Mouse (Mus musculus): ENCODE measurements around the gene Spns3.
"Not testable (repeated sequence)": the region's sequence is repeated elsewhere in the genome, so short reads cannot be mapped to it uniquely, and the experiment has no call there.

Gene Spns3

GRCm38 (mm10) chr11:72556953-72557352 is 6.6 kb upstream of the Spns3 start:
- no peak for DNase-seq

- no peak for DNase-seq
Measured at GRCm38 (mm10) chr11:72556470-72556869, 6.2 kb upstream of the Spns3 start.

DNA sequence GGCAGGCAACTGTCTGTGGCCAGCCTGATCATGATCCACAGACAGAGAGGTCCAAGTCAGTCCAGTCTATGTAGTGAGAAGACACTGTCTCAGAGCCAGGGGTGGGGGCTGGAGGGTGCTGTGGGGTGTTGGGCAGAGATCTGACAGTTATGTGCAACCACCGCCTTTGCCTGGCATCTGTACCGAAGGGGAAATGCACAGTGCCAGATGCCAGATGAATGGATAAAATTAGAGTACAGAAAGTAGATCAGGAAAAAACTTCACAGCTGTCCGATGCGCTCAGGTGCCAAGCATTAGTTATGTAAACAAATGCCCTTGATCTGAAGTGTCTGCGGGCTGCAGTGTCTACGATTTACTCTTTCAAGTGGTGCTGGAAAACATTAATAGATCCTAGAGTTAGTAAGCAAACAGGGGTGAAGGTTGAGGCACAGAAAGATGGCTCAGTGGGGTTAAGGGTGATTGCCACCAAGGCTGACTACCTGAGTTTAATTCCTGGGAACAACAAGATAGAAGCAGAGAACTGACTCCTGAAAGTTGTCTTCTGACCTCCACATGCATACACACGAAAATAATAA is 1.3 kb upstream of the Spns3 start:
- no peak for DNase-seq

DNA sequence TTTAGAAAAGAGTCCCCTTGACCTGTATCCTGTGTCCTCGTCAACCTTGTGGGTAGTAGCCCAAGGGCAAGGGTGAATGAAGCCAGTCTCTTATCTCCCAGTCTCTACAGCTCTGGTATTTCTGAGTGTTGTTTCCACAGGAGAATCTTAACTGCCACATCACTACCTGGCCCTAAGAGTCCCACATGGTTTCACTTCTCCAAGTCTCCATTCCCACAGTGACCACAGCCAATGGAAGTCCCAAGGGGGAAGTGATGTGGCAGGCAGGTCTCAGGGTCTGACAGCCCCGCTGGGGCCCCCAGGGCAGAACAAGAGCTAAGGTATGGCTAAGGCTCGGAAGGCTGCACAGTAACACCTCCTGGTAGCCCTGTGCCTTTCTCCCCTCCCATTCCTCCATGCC is 3.1 kb downstream of the Spns3 start:
- DNase-seq = no peak

GRCm38 (mm10) chr11:72544716-72545115 is 5.6 kb downstream of the Spns3 start:
- DNase-seq = no peak

DNA sequence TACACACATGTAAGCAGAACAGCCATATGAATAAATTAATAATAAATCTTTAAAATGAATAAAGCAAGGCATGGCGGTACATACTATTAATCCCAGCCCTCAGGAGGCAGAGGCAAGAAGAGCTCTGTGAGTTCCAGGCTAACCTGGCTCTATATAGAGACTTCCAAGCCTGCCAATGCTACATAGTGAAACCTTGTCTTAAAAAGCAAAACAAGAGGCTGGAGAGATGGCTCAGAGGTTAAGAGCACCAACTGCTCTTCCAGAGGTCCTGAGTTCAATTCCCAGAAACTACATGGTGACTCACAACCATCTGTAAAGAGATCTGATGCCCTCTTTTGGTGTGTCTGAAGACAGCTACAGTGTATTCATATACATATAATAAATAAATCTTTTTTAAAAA is 6.6 kb downstream of the Spns3 start:
- DNase-seq = not testable (repeated sequence)

DNA sequence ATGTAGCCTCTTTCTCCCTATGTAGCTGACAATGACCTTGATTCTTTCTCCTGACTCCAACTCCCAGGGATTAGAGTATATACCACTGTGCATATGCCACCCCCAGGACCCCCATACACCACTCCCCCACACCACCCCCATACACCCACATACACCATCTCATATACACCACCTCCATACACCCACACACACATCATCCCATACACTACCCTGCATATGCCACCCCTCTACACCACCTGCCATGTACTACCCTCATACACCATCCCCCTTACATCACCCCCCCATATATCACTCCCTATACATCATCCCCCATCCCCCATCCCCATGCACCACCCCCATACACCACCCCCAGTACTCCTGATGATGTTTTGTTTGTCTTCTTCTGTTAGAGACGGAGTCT is 7.7 kb downstream of the Spns3 start:
- no peak for DNase-seq

GRCm38 (mm10) chr11:72541928-72542327 is 8.4 kb downstream of the Spns3 start:
- DNase-seq = no peak

DNA sequence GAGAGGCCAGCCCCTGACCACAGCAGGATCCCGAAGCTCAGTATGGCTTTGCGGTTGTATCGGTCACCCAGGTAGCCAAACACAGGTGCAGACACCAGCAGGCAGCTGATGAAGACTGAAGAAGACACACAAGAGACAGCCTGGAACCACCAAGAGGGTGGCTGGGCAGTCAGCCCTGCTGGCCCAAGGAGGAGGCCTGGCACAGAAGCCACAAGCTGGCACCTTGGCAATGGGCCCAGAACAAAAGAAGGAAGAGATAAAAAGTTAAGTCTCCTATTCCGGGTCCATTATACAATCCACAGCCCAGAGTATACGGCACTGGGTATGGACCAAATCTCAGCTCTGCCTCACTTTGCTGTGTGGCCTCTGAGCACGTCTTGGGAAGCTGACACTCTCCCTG is 9.9 kb downstream of the Spns3 start:
- DNase-seq = peak; percentile 32

DNA sequence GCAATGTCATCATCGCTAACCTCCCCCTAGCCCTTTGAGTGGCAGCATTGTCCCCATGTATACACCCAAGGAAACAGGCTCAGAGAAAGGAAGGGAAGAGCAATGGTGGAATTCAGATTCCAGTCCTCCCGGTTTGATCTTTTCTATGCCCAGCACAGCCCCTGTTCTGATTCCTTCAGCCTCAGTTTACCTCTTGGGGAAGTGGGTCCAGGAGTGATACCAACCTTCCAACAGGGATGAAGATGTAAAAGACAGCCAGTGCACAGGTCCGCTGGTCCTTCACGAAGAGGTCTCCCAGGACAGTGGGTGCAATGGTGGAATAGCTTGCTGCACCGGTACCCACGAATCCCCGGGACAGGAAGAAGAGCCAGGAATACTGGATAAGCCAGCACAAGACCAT is 11.5 kb downstream of the Spns3 start:
- DNase-seq = no peak

- DNase-seq = peak; percentile 50
Measured at GRCm38 (mm10) chr11:72538037-72538755, 12.1 kb downstream of the Spns3 start.

GRCm38 (mm10) chr11:72537503-72537902 is 12.8 kb downstream of the Spns3 start:
- DNase-seq = no peak

DNA sequence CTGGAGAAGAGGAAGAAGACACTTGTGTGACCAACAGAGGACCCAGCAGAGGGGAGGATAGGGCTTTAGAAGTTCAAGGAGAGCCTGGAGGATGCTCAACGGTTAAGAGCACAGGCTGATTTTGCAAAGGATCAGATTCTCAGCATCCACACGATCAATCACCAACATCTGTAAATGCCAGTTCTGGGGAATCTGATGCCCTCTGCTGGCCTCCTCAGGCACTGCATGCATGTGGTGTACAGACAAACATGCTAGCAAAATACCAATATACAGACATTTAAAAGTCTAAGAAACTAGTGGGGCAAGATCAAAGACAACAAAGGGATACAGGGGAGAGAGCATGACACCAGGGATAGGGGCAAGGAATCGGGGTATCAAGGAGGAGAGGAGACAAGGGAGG is 14.8 kb downstream of the Spns3 start:
- DNase-seq = peak; percentile 43

DNA sequence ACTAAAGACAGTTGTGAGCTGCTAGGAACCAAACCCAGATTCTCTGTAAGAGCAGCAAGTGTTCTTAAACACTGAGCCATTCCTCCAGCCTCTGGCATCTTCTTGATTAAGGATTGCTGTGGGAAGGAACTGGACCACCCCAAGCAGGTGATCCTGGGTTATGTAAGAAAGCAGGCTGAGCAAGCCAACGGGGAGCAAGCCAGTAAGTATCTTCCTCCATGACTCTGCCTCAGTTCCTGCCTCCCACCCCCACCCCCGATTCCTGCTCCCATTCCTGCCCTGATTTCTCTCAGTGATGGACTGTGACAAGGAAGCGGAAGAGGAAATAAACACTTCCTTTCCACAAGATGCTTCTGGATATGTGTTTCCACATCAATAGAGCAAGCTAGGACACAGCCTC is 17.4 kb downstream of the Spns3 start:
- no peak for DNase-seq

DNA sequence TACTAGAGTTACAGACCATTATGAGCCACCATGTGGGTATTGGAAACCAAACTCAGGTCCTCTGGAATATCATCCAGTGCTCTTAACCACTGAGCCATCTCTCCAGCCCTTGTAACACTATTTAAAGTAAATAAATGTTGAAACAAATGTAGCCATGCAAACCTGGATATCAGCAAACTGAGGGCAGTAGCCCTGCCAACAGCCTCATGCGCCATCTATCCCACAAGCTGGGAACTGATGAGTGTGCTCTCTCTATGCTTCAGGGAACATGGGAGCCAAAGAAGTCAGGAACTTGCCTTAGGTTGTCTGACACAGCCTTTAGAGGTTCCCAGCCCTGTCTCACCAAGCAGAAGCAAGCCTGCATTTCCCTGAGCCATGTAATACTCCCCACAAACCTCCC is 18.7 kb downstream of the Spns3 start:
- no peak for DNase-seq

DNA sequence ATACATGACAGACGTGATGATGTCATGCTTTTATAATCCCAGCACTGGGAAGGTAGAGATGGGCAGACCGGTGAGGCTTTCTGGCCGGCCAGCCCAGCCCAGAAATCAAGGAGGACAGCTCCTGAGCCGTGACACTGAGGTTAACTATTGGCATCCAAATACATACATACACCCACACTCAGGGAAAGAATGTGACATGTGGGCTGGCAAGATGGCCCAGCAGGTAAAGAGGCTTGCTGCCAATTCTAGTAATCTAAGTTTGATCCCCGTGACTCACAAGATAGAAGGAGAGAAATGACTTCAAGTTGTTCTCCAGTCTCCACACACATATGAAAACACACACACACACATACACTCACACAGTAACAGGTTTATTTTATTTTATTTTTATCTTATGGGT is 19.2 kb downstream of the Spns3 start:
- no peak for DNase-seq

DNA sequence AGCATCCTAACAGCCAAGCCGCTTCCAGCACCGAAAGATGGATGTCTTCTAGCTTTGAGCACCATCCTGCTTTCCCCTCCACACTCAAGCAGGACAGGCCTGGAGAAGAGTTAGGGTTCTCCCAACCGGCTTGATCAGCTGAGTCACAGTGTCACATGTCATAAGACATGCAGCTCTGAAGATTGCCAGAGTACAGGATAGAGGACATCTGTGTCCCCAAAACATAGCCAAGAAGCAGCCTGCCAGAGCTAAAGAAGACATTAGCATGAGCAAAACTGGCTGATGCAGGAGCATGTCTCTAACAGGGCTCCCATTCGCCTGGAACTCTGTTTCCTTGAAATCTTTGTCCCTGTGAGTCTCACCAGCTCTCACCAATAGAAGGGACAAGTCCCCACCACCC is 24.1 kb downstream of the Spns3 start:
- DNase-seq = no peak

DNA sequence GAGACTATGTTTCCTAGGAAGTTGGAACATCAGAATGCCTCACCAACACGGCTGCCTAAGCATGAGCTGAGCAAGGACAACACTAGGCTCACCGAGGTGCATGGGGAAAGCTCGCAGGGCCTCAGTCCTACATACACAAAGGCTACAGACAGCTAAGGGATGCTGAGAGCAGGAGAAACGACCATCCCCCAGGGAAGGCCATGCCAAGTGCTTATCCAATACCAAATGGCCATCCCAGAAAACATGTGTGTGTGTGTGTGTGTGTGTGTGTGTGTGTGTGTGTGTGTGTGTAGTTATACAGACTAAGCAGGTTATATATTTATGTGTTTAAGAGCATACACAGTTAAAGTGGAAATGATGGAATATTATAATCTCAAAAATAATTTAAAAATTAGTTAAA is 26.6 kb downstream of the Spns3 start:
- no peak for DNase-seq

DNA sequence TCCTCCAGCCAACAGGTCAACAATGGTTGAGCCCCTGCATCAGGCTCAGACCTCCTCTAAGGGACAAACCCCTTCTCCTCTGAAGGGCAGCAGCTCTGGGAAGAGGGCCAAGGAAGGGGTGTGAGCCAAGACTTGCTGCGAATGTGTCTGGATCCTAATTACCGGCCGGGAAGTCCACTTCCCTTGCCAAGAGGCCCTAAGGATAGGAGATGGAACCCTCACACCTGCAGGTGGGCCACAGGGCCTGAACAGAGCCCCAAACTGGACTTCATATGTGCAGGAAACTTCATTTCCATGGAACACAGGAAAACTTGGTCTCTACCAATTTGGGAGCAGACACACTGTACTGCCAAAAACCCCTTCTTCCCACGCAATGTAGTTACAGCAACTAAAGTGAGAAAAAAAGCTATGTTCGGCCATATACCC is 27.7 kb downstream of the Spns3 start:
- DNase-seq = peak; percentile 51

GRCm38 (mm10) chr11:72521598-72522541 is 28.4 kb downstream of the Spns3 start:
- DNase-seq = peak; percentile 37

DNA sequence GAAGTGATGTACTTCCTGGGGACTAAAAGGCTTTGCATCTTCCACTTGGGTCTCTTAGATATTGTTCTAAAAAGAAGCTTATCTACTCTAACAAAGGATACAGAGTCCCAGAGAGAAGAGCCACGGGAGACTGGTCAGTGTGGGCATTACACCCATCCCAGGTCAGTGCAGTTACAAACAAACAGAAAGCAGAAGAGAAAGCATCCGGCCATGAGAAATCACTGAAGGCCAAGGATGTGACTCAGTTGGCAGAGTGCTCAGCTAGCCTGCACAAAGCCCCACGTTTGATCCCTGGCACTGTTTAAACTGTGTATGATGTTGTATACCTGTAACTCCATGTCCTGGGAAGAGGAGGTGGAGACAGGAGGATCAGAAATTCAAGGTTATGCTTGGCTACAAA is 30.4 kb downstream of the Spns3 start:
- no peak for DNase-seq

GRCm38 (mm10) chr11:72519189-72519588 is 31.1 kb downstream of the Spns3 start:
- DNase-seq = peak; percentile 67

- peak; percentile 18 for DNase-seq
Measured at GRCm38 (mm10) chr11:72518449-72518848, 31.9 kb downstream of the Spns3 start.

- no peak for DNase-seq
Measured at GRCm38 (mm10) chr11:72514967-72515366, 35.3 kb downstream of the Spns3 start.

Measured in lung, postnatal 36 days (tissue).